Mouse (Mus musculus) B cell, adult 2 months (primary cell): ENCODE results near the gene Prm3.

Experiments used
- DNase-seq, 2 experiments: peaks; one replicate each; pipeline ENCODE4 v3.0.0; 2022

The Prm3 gene

GRCm38 (mm10) chr16:10788866-10789265, 1.8 kb downstream of the Prm3 start:
- no peak for DNase-seq

DNA sequence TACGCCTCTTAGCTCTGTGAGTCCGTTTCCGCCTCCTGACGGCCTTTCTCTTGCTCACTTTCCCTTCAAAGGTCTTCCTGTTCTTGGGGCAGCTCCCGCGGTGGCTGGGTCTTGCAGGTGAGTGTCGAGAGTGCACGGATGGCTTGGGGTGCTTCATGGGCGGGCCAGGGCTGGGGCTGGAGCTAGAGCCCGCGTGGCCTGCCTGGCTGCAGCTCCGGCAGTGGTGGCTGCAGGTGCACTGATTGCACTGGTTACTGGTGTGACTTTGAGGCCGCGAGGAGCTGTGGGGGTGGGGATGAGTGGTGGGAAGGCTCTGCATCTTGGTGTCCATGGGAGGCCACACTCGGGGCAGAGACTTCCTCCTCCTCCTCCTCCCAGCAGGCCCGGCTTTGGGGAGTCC, 2.4 kb downstream of the Prm3 start, which contains the start of gene Tnp2:
Gene Tnp2, minus strand, starts transcription at position 390 of the 400 bp plus-strand sequence.
- DNase-seq = no peak

DNA sequence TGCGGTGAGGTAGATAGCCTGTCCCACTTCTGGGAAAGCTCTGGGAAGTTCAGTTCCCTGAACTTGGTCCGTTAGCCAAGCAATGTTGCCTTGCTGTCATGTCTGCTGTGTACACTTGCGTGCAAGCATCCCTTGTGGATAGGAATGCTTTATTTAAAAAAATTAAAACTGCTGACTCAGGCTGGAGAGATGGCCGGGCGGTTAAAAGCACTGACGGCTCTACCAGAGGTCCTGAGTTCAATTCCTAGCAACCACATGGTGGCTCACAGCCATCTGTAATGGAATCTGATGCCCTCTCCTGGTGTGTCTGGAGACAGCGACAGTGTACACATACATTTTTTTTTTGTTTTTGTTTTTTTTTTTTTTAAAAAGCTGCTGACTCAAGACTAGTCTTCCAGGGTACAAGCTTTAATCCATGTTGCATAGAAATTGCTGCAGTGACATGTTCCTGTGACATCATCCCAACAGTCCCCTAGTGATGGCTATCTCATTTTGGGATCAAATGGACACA, 3.1 kb downstream of the Prm3 start:
- no peak for DNase-seq

DNA sequence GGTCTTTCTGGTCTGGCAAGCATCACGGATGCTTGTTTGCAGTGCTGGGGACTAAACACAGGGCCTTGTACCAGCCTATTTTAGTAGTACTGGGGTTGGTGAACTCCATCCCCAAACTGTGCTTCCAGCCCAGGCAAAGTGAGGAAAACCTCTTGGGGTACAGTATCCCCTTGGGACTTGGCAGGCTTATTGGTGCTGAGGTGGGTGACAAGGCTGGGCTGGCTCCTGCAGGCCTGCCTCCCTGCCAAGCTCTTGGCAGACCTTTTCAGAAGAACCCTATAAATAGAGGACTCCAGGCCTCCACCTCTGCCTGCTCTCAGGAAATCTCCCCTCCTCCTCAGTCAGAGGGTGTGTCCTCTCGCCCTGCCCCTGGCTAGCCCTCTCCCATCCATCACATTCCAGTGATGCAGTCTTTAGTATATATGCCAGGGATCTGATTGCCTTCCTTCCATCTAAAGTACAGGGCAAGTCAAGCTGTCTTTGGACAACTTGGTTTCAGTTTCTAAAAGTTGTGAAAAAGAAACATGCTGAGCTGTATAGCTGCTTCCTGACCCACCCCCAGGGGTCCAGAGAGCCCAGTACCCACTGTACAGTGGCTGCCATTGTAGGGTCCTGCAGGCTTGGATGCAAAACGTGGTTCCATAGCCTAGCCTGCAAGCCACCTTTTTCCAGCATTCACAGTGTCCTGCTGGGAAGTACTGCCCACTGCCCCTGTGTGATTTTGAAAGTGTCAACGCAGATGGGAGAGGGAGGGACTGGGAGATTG, 3.7 kb downstream of the Prm3 start:
- DNase-seq = no peak

DNA sequence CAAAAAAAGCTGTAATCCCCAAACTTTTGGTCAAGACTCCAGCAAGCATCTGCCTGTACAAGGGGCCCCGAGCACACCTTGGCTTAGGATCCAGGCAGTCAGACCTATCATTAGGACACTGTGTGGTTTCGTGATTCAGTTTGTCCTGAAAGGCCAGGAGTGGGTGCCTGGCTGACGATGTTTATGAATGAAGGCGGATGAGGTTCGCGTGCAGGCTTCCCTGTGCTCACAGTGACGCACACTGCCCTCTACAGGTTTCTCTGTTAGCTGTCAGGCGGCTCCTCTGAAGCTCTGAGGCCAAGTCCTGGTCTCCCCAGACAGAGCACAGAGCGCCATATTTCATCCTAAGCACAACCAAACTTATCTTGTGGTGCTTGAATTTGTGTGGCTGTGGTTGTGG, 4.4 kb downstream of the Prm3 start:
- DNase-seq = peak; percentile 79 to 82

DNA sequence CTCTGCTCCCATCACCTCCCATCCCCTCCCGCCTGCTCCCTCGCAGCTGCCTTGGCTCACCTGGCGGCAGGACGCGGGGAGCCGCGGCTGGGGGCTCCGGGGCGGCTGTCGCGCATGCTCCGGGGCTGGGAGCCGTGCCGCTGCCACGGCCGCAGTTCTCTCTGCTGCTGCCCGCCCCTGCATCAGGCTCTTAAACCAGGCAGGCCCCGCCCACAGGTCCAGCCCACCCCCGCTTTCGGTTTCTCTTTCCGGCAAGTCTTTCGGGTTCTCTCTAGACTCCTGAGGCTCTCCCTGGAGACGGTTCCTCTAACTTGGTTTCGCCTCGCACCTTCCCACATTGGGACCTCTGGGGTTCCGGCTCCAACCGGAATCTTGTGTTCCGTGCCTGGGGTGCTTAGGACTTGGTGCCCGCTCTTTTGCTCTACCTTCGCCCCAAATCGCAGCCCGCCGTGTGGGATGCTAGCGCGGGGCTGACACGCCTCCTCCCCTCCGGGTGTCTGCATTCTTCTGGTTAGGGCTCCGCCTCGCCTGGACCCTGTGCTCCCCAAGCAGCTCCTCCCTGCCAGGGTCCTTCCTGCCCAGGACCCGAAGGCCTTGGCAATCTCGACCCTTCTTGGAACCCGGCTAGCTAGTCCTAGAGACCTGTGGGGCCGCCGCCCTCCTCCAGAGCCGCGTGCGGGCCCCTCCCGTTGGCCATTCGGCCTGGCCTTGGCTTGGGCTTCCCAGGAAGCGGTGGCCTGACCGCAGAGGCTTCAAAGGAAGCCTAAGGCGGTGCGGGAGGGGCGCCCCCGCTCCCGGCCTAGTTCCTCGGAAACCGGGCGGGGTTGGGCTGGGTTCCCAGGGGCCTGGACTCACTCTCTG, 5.1 kb downstream of the Prm3 start, which contains the start of gene Socs1:
Gene Socs1, minus strand, starts transcription at position 166 of the 861 bp plus-strand sequence.
- DNase-seq = peak; percentile 89

GRCm38 (mm10) chr16:10784793-10785370, 5.8 kb downstream of the Prm3 start:
- peak; percentile 96 to 97 for DNase-seq

- DNase-seq = peak; percentile 60 to 65
These were observed 6.6 kb downstream of the Prm3 start for GRCm38 (mm10) chr16:10783883-10784792.

DNA sequence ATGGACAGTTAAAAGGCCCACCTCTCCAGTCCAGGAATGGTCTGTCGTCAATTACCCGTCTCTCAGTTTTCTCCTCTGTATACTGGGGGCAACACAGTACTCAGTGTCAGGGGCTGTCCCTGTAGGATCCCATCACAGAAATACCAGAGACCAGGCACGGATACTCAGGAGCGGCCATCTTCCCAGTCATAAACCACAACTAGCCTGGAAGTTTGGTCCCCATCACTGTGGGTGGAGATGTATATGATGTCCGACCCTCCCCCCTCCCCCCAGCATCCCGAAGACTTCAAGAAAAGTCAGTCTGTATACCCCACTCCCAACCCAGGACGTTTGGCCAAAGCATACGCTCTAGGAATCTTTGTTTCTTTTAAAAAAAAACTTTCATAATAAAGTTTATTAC, 7.3 kb downstream of the Prm3 start:
- no peak for DNase-seq

- no peak for DNase-seq
These were observed 7.6 kb downstream of the Prm3 start for GRCm38 (mm10) chr16:10783152-10783434.

- DNase-seq = no peak
These were observed 8.2 kb downstream of the Prm3 start for GRCm38 (mm10) chr16:10782377-10783151.

- no peak for DNase-seq
These were observed 8.8 kb downstream of the Prm3 start for GRCm38 (mm10) chr16:10781862-10782371.

GRCm38 (mm10) chr16:10780631-10781120, 10.0 kb downstream of the Prm3 start:
- DNase-seq = no peak

- no peak for DNase-seq
These were observed 13.0 kb downstream of the Prm3 start for GRCm38 (mm10) chr16:10777579-10778160.

- no peak for DNase-seq
These were observed 14.4 kb downstream of the Prm3 start for GRCm38 (mm10) chr16:10776322-10776721.

GRCm38 (mm10) chr16:10774726-10775125, 16.0 kb downstream of the Prm3 start:
- DNase-seq = no peak

DNA sequence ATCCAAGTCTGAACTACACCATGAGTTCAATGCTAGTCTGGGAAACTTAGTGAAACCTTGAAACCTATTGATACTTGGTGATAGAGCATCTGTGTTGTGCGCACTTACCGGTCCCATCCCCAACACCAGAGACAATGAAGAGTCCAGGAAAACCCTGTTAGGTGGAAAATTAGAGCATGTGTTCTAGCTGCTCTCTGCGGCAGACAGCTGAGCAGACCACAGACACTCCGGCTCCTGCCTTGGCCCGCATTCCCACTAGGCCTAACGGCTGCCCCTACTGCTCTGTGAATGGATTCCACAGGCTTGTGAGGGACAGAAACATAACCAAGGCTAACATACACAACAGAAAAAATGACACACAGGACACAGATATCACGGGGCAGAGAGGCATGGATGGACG, 17.2 kb downstream of the Prm3 start:
- DNase-seq = no peak

- DNase-seq = peak in 1 of 2 experiments; percentile 23
These were observed 18.8 kb downstream of the Prm3 start for GRCm38 (mm10) chr16:10771769-10772510.

- DNase-seq = peak; percentile 32
These were observed 20.0 kb downstream of the Prm3 start for GRCm38 (mm10) chr16:10770531-10771325.
